Mouse (Mus musculus): ENCODE measurements around the gene Ciart. TPM values are rescaled to one million over a fixed set of nuclear protein-coding genes. Genes with fewer than 3 reads are reported as not detected.

Gene Ciart
- polyA plus RNA-seq, 1 experiment = 7.6 TPM

- Histone ChIP-seq H3K9ac (ENCODE audit: low read depth, poor library complexity, severe bottlenecking) (no peak overlapping the region), H3K36me3 (ENCODE audit: control insufficient read depth, insufficient read depth, low read length, poor library complexity, severe bottlenecking) (no peaks in the 10 kb centered on the region), H3K27me3 (ENCODE audit: control insufficient read depth, insufficient read depth, low read length, poor library complexity, severe bottlenecking) (0 out of 2 replicates have a peak, but pooled peaks cover 6% of the 10 kb centered on the region), H3K27ac (ENCODE audit: insufficient read depth, low read length) (no peak overlapping the region), H3K4me3 (ENCODE audit: low read depth, low read length) (no peak overlapping the region), H3K4me1 (ENCODE audit: control insufficient read depth, insufficient read depth, low read length) (peaks cover 6% of the 10 kb centered on the region), H3K9me3 (replicated peaks; ENCODE audit: control insufficient read depth, insufficient read depth, low read length, poor library complexity, severe bottlenecking) (no peaks in the 10 kb centered on the region)
- TF ChIP-seq EP300 (IDR thresholded peaks at IDR 0.05; ENCODE audit: insufficient read depth, low read depth, low read length) (no peak), POLR2A (IDR thresholded peaks at IDR 0.05; ENCODE audit: insufficient read depth, low read length) (no peak), CTCF (IDR thresholded peaks at IDR 0.05; ENCODE audit: low read depth, low read length) (no peak)
Measured at GRCm38 (mm10) chr3:95907613-95908012, 25.6 kb upstream of the Ciart start.

- TF ChIP-seq CTCF (IDR thresholded peaks at IDR 0.05; ENCODE audit: low read depth, low read length) = peak; percentile 95
- TF ChIP-seq POLR2A (IDR thresholded peaks at IDR 0.05; ENCODE audit: insufficient read depth, low read length) = no peak
- Histone ChIP-seq H3K9me3 (replicated peaks; ENCODE audit: control insufficient read depth, insufficient read depth, low read length, poor library complexity, severe bottlenecking) (no peaks in the 10 kb centered on the region), H3K27ac (ENCODE audit: insufficient read depth, low read length) (no peak overlapping the region), H3K4me3 (ENCODE audit: low read depth, low read length) (no peak overlapping the region), H3K9ac (ENCODE audit: low read depth, poor library complexity, severe bottlenecking) (0 out of 2 replicates have a peak overlapping the region, but pooled peaks have one; percentile 13), H3K36me3 (ENCODE audit: control insufficient read depth, insufficient read depth, low read length, poor library complexity, severe bottlenecking) (no peaks in the 10 kb centered on the region), H3K4me1 (ENCODE audit: control insufficient read depth, insufficient read depth, low read length) (peaks cover 6% of the 10 kb centered on the region), H3K27me3 (ENCODE audit: control insufficient read depth, insufficient read depth, low read length, poor library complexity, severe bottlenecking) (0 out of 2 replicates have a peak, but pooled peaks cover 6% of the 10 kb centered on the region)
Measured at GRCm38 (mm10) chr3:95906860-95907259, 24.8 kb upstream of the Ciart start.

GRCm38 (mm10) chr3:95905940-95906492, 24.0 kb upstream of the Ciart start:
- Histone ChIP-seq H3K36me3 (ENCODE audit: control insufficient read depth, insufficient read depth, low read length, poor library complexity, severe bottlenecking) (no peaks in the 10 kb centered on the region), H3K4me1 (ENCODE audit: control insufficient read depth, insufficient read depth, low read length) (peaks cover 6% of the 10 kb centered on the region), H3K9ac (ENCODE audit: low read depth, poor library complexity, severe bottlenecking) (no peak overlapping the region), H3K27ac (ENCODE audit: insufficient read depth, low read length) (no peak overlapping the region), H3K27me3 (ENCODE audit: control insufficient read depth, insufficient read depth, low read length, poor library complexity, severe bottlenecking) (0 out of 2 replicates have a peak, but pooled peaks cover 6% of the 10 kb centered on the region), H3K9me3 (replicated peaks; ENCODE audit: control insufficient read depth, insufficient read depth, low read length, poor library complexity, severe bottlenecking) (no peaks in the 10 kb centered on the region), H3K4me3 (ENCODE audit: low read depth, low read length) (no peak overlapping the region)
- no peak for TF ChIP-seq POLR2A (IDR thresholded peaks at IDR 0.05; ENCODE audit: insufficient read depth, low read length)
- peak; percentile 65 for TF ChIP-seq CTCF (IDR thresholded peaks at IDR 0.05; ENCODE audit: low read depth, low read length)
- TF ChIP-seq EP300 (IDR thresholded peaks at IDR 0.05; ENCODE audit: insufficient read depth, low read depth, low read length) = 0 out of 2 replicates have a peak, but pooled peaks have one; percentile 29

- Histone ChIP-seq H3K9ac (ENCODE audit: low read depth, poor library complexity, severe bottlenecking) (peak overlapping the region; percentile 11; the same call in 1 of the 2 replicates), H3K9me3 (replicated peaks; ENCODE audit: control insufficient read depth, insufficient read depth, low read length, poor library complexity, severe bottlenecking) (no peaks in the 10 kb centered on the region), H3K4me3 (ENCODE audit: low read depth, low read length) (peak overlapping the region; percentile 57), H3K27me3 (ENCODE audit: control insufficient read depth, insufficient read depth, low read length, poor library complexity, severe bottlenecking) (0 out of 2 replicates have a peak, but pooled peaks cover 6% of the 10 kb centered on the region), H3K4me1 (ENCODE audit: control insufficient read depth, insufficient read depth, low read length) (peaks cover 4% of the 10 kb centered on the region), H3K36me3 (ENCODE audit: control insufficient read depth, insufficient read depth, low read length, poor library complexity, severe bottlenecking) (no peaks in the 10 kb centered on the region), H3K27ac (ENCODE audit: insufficient read depth, low read length) (no peak overlapping the region)
- TF ChIP-seq CTCF (IDR thresholded peaks at IDR 0.05; ENCODE audit: low read depth, low read length) (no peak), EP300 (IDR thresholded peaks at IDR 0.05; ENCODE audit: insufficient read depth, low read depth, low read length) (peak; percentile 81; the same call in 1 of the 2 replicates)
Measured at GRCm38 (mm10) chr3:95905146-95905939, 23.3 kb upstream of the Ciart start.

DNA sequence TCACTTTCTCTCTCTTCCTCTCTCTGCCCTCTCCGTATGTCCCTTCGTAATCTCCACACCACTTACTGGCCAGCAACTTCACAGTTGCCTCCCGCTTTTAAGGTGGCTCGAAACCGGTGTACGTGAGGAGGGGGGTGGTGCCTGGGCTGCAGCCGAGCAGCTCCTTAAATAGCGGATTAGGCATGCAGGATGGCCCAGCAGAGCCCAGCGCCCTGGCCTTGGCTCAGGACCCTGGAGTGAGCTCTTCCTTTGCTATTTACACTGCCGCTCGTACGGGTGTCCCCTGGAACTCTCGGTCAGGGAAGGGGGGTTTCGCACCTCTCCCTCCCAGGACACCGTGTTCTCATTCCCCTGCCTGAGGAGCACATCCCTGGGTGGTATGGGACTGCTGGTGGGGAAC, 22.5 kb upstream of the Ciart start, which contains the start of gene Car14:
Gene Car14 (minus strand): TSS at position 124 of the 400 bp plus-strand sequence.
- peak within 1 kb of the TSS; percentile 57 for H3K4me3 ChIP-seq (ENCODE audit: low read depth, low read length)
- H3K9ac ChIP-seq (ENCODE audit: low read depth, poor library complexity, severe bottlenecking) = peak within 1 kb of the TSS; percentile 11
- 0 out of 2 replicates have a peak, but pooled peaks cover 6% of the 10 kb centered on the region for H3K27me3 ChIP-seq (ENCODE audit: control insufficient read depth, insufficient read depth, low read length, poor library complexity, severe bottlenecking)
- no peaks in the 10 kb centered on the region for H3K36me3 ChIP-seq (ENCODE audit: control insufficient read depth, insufficient read depth, low read length, poor library complexity, severe bottlenecking)
- H3K9me3 ChIP-seq (replicated peaks; ENCODE audit: control insufficient read depth, insufficient read depth, low read length, poor library complexity, severe bottlenecking) = no peaks in the 10 kb centered on the region
- H3K4me1 ChIP-seq (ENCODE audit: control insufficient read depth, insufficient read depth, low read length) = peaks cover 4% of the 10 kb centered on the region
- H3K27ac ChIP-seq (ENCODE audit: insufficient read depth, low read length) = no peak within 1 kb of the TSS
- TF ChIP-seq CTCF (IDR thresholded peaks at IDR 0.05; ENCODE audit: low read depth, low read length) = no peak
- no peak for TF ChIP-seq POLR2A (IDR thresholded peaks at IDR 0.05; ENCODE audit: insufficient read depth, low read length)
- TF ChIP-seq EP300 (IDR thresholded peaks at IDR 0.05; ENCODE audit: insufficient read depth, low read depth, low read length) = no peak

All from ES-Bruce4 (cell line).